Mouse (Mus musculus): Measurements from ENCODE around the gene Serinc2. TPM values are rescaled to one million over a fixed set of nuclear protein-coding genes. Genes with fewer than 3 reads are reported as not detected.
"Not testable (repeated sequence)": the region's sequence is repeated elsewhere in the genome, so short reads cannot be mapped to it uniquely, and the experiment has no call there.

Serinc2 gene
- polyA plus RNA-seq, 2 experiments from 2014 or later = 0.34 to 1.2 TPM

- ATAC-seq = no peak
These were observed 26.4 kb downstream of the Serinc2 start for GRCm38 (mm10) chr4:130252441-130253157.

DNA sequence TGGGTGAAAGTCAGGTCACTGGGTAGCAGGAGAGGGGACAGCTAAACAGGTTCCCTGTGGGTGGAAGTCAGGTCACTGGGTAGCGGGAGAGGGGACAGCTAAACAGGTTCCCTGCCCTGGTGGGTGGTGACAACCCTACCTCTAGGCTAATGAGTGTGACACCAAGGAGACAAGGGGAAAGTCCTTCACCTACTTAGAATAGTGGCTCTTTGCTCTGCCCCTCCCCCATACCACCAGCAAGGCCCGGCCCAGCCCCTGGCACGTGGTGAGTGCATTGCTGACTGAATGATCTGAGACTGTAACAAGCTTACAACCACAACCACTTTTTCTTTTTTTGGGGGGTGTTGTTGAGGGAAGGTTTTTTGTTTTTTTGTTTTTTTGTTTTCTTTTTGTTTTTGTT is 27.2 kb downstream of the Serinc2 start:
- no peak for ATAC-seq

GRCm38 (mm10) chr4:130251172-130251705 is 27.8 kb downstream of the Serinc2 start:
- no peak for ATAC-seq

DNA sequence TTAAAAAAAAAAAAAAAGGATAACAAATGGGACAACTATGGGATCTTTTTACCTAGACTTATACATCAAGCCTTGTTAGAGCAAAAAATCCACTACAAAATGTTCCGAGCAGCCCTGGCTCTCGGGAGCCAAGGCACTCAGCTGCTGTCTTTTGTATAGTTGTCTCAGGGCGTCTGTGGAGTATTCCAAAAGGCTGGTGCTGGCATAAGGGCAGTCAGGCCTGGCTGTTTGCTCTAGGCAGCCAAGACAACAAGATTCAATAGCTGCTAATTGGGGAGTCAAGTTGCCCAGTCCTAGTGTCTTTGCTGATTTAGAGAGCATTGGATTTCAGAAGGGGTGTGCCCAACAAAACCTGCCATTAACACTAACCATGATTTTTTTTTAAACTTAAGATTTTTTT is 30.4 kb downstream of the Serinc2 start:
- no peak for ATAC-seq

DNA sequence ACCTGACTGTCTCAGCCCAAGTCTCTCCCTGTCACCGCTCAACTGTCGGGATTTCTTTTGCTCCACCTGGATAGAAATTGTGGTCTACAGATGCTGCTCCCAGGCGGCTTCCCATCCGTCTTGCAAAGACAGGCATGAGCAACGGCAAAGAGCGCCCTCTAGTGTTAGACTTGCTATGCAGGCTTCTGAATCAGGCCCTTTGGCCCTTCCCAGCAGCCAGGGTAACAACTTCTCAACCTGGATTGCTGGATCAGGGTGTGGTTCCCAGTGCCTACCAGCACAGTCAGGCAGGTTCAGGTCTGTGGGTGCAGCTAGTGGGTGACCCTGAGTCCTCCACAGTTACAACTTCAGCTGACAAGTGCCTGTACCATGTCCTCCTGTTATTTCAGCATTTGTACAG is 32.9 kb downstream of the Serinc2 start:
- no peak for ATAC-seq

GRCm38 (mm10) chr4:130244749-130245148 is 34.3 kb downstream of the Serinc2 start:
- no peak for ATAC-seq

- not testable (repeated sequence) for ATAC-seq
These were observed 35.4 kb downstream of the Serinc2 start for GRCm38 (mm10) chr4:130243621-130244020.

DNA sequence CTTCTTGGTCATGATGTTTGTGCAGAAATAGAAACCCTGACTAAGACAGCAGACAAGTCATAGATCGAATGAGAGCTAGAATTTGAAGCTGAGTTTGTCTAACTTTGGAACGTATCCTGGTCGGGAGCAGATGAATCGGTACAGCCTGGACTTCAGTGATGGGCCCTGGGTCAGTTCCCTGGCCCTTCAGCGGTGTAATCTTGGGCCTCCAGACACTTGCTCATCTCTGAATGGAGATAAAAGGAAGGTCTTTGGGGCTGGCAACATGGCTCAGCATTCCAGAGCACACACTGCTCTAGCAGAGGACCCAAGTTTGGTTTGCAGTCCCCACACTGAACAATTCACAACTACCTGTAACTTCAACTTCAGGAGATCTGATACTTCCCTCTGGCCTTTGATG is 36.0 kb downstream of the Serinc2 start:
- ATAC-seq = no peak

DNA sequence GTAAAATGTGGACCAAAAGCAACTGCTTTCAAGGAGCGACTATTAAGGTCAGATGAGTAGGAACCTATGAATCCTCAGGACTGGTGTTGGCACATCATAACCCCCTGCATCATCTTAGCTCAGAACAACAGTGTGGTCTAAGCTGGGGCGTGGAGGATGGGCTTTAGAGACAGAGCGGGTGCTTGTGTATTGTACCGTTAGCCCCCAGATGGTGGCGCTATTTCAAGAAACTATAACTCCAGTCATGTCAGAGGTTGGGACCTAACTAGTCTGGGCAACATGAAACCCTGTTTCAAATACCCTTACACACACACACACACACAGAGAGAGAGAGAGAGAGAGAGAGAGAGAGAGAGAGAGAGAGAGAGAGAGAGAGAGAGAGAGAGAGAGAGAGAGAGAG is 38.3 kb downstream of the Serinc2 start:
- no peak for ATAC-seq

- ATAC-seq = no peak
These were observed 41.4 kb downstream of the Serinc2 start for GRCm38 (mm10) chr4:130237607-130238006.

GRCm38 (mm10) chr4:130236361-130236760 is 42.6 kb downstream of the Serinc2 start:
- no peak for ATAC-seq

DNA sequence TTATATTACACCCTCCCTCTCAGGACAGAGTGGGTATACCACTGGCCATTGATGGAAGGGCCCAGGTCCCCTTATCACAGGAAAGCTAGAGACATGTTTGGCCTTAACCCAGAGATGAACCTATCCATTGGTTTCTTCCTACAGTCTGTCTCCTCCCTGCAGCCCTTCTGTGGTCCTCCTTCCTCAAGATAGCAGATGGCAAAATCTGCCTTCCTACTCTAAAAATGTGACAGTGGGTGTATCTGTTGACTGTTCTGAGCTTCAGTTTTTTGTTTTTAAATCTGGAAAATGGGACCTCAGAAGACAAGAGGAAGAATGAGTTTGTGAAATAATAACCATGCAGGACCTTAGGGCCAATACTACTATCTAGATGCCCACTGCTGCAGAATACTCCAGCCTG is 54.9 kb downstream of the Serinc2 start:
- ATAC-seq = no peak

DNA sequence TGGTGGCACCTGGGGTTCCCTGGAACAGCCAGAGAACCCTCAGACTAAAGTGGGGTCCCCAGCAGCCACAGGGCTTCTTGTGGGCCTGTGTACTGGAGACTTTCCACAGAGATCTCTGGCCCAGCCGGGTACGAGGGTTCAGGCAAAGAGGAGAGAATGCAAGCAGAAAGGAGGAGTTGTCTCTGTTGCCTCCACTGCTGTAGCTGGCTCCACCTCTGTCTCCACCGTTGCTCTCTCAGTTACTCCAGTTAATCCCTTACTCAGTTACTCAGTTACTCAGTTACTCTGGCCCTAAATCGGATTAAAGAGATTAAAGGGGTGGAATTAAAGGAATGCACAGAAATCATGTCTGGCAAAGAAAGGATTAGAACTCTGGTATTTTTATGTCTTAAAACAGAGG is 56.8 kb downstream of the Serinc2 start, which contains the start of gene Gm853:
Gm853 (minus strand) TSS at position 223 of the 400 bp plus-strand sequence.
- no peak for ATAC-seq

- ATAC-seq = no peak
These were observed 58.8 kb downstream of the Serinc2 start for GRCm38 (mm10) chr4:130220176-130220575.

- ATAC-seq = no peak
These were observed 63.6 kb downstream of the Serinc2 start for GRCm38 (mm10) chr4:130215392-130215791.

GRCm38 (mm10) chr4:130213857-130214256 is 65.1 kb downstream of the Serinc2 start:
- ATAC-seq = no peak

DNA sequence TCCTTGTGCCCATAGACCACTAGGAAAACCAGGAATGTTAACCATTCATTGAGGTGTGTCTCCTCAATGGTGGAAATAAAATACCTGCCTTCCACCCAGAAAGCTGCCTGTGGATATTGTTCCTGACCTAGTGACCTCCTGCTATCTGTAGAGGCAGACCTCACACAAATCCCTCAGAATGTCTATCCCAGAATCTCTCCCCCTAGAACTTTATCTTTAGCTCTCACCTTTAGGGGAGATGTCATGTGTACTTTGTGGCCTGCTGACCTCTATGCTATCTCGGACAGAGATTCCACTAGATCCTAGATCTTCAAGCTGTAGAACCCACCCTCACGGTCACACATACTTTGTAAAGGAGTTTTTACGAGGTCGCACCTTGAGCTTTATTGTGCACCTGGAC is 65.8 kb downstream of the Serinc2 start:
- ATAC-seq = no peak

DNA sequence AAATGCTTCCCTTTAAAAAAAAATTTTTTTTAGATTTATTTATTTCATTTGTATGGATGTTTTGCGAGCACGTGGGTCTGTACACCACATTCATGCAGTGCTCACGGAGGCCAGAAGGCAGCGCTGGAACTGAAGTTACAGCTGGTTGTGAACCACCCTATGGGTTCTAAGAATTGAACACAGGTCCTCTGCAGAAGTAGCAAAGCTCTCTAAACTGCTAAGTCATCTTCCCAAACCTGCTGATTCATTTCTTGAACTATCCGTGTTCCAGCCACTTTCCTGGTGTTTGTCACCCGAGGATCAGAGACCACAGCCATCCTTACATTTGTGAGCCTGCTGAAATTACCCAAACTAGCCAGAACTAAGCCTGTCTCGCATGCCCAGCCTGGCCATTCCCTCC is 66.6 kb downstream of the Serinc2 start:
- no peak for ATAC-seq

DNA sequence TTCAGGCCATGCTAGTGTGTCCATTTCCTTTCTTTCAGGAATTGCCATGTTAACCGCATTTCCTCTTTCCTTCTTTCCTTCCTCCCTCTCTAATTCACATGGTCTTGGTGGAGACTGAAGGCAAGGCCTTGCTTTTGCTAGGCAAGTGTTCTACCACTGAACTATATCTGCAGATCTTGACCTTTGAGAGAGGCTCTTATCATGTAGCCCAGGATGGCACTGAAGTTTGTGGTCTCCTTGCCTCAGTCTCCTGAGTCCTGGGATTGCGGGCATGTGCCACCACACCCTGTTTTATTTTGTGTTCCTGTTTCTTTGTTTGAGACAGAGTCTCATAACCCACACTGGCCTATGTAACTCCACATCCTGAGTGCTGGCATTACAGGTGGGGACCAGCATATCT is 67.1 kb downstream of the Serinc2 start:
- ATAC-seq = no peak

Other genes starting within 250 kb of the Serinc2 start
- not detected for gene Col16a1, start 231.4 kb downstream of the Serinc2 start, polyA plus RNA-seq (2017; shearing (Covaris generic))
- gene Pef1, start 176.6 kb downstream of the Serinc2 start, polyA plus RNA-seq (2017; shearing (Covaris generic)) = 10 to 100 TPM; 35.0 to 38.4 TPM
- not detected for gene Hcrtr1, start 139.8 kb downstream of the Serinc2 start, polyA plus RNA-seq (2017; shearing (Covaris generic))
- gene Tinagl1, start 104.1 kb downstream of the Serinc2 start, polyA plus RNA-seq (2017; shearing (Covaris generic)) = not detected
- gene Gm853, start 56.8 kb downstream of the Serinc2 start, polyA plus RNA-seq (2017; shearing (Covaris generic)) = not detected
- gene Fabp3, start 29.4 kb upstream of the Serinc2 start, polyA plus RNA-seq (2017; shearing (Covaris generic)) = not detected
- not detected for gene Gm10570, start 29.5 kb upstream of the Serinc2 start, polyA plus RNA-seq (2017; shearing (Covaris generic))
- gene Zcchc17, start 80.7 kb upstream of the Serinc2 start, polyA plus RNA-seq (2017; shearing (Covaris generic)) = 10 to 100 TPM; 63.4 to 82.4 TPM
- 10 to 100 TPM; 62.7 to 63.8 TPM for gene Snrnp40, start 80.9 kb upstream of the Serinc2 start, polyA plus RNA-seq (2017; shearing (Covaris generic))